Comparison of ENCODE assay signal across 27 mouse cellular contexts in the genomic region with DNA sequence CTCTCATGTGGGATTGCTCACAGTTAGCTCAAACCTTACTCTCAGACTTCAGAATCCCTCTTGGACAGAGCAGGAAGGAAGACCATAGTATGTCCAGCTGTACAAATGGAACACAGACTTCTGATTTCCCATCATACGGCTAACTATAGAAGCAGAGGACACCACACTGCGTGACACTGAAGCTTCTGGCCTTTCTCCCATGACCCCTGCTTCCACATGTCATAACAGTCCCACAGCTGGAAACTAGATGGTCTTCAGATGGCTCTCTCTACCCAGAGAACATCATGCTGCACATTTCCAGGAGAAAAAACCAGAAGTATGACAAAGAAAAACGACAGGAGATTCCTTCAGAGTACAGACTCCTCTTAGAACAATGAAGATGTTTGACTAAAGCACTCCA. TPM values are rescaled to one million over a fixed set of nuclear protein-coding genes. Genes with fewer than 3 reads are reported as not detected.
DNase-seq lines count a peak whose midpoint lies in the region; ATAC-seq and TF ChIP-seq lines count a peak whose summit lies in the region.
"Had no signal": no experiment of that assay in that cellular context is flagged by ENCODE, and none has a peak within 500 bp of the region (broad histone marks: within the 10 kb centered on the region; RNA-seq: fewer than 3 reads in every experiment).

No protein-coding gene starts in this region.

- no peaks in the 10 kb centered on the region for H3K4me1 ChIP-seq in heart, adult 2 months (ENCODE audit: control insufficient read depth, insufficient read depth, low read length)
- no peaks in the 10 kb centered on the region for H3K4me1 ChIP-seq in kidney, embryonic 16.5 days (ENCODE audit: insufficient read depth, low read length)
- H3K4me1 ChIP-seq in lung, embryonic 16.5 days (replicated peaks; ENCODE audit: control insufficient read depth, insufficient read depth, low read length): peaks cover 3% of the 10 kb centered on the region
- no peaks in the 10 kb centered on the region for H3K4me1 ChIP-seq in intestine, embryonic 16.5 days (ENCODE audit: control insufficient read depth, insufficient read depth, low read length)
- H3K4me1 ChIP-seq: forebrain, embryonic 13.5 days; liver, embryonic 12.5 days; midbrain, embryonic 12.5 days; neural tube, embryonic 12.5 days had no signal

- H3K27me3 ChIP-seq in heart, adult 2 months (ENCODE audit: control insufficient read depth, insufficient read depth, low read length): no peaks in the 10 kb centered on the region
- no peaks in the 10 kb centered on the region for H3K27me3 ChIP-seq in kidney, embryonic 16.5 days (ENCODE audit: insufficient read depth, low read length)
- no peaks in the 10 kb centered on the region for H3K27me3 ChIP-seq in lung, embryonic 16.5 days (ENCODE audit: control insufficient read depth, insufficient read depth, low read depth, low read length)
- no peaks in the 10 kb centered on the region for H3K27me3 ChIP-seq in intestine, embryonic 16.5 days (replicated peaks; ENCODE audit: control insufficient read depth, insufficient read depth, low read length)
- H3K27me3 ChIP-seq: forebrain, embryonic 13.5 days; heart, embryonic 15.5 days; limb, embryonic 13.5 days; liver, embryonic 12.5 days; midbrain, embryonic 12.5 days; neural tube, embryonic 12.5 days had no signal

- TF ChIP-seq CTCF in heart, adult 2 months (IDR thresholded peaks at IDR 0.05): no peak

- no peak for TF ChIP-seq EP300 in heart, adult 2 months (IDR thresholded peaks at IDR 0.05; ENCODE audit: insufficient read depth, low read depth, low read length)

- no peak overlapping the region for H3K4me2 ChIP-seq in kidney, embryonic 16.5 days (replicated peaks; ENCODE audit: low read depth, low read length)
- no peak overlapping the region for H3K4me2 ChIP-seq in lung, embryonic 16.5 days (ENCODE audit: low read depth, low read length)
- H3K4me2 ChIP-seq in intestine, embryonic 16.5 days (ENCODE audit: low read depth, low read length): no peak overlapping the region
- H3K4me2 ChIP-seq: forebrain, embryonic 13.5 days; heart, embryonic 15.5 days; limb, embryonic 13.5 days; liver, embryonic 12.5 days; midbrain, embryonic 12.5 days; neural tube, embryonic 12.5 days had no signal

- H3K79me2 ChIP-seq in heart, adult 2 months (replicated peaks; ENCODE audit: control insufficient read depth, insufficient read depth, low read length): no peaks in the 10 kb centered on the region

- H3K4me3 ChIP-seq in heart, adult 2 months: no peak overlapping the region
- H3K4me3 ChIP-seq in kidney, embryonic 16.5 days (ENCODE audit: low read length): no peak overlapping the region
- H3K4me3 ChIP-seq in lung, embryonic 16.5 days (ENCODE audit: low read length): no peak overlapping the region
- H3K4me3 ChIP-seq in intestine, embryonic 16.5 days (ENCODE audit: low read length): no peak overlapping the region
- H3K4me3 ChIP-seq: forebrain, embryonic 13.5 days; gastrocnemius, adult 2 months; heart, embryonic 15.5 days; limb, embryonic 13.5 days; liver, embryonic 12.5 days; midbrain, embryonic 12.5 days; neural tube, embryonic 12.5 days had no signal

- peak overlapping the region; percentile 20; the same call in 1 of the 2 replicates for H3K27ac ChIP-seq in heart, adult 2 months
- H3K27ac ChIP-seq in kidney, embryonic 16.5 days (ENCODE audit: low read length): no peak overlapping the region
- H3K27ac ChIP-seq in lung, embryonic 16.5 days (ENCODE audit: low read length): no peak overlapping the region
- no peak overlapping the region for H3K27ac ChIP-seq in intestine, embryonic 16.5 days (ENCODE audit: low read length)
- H3K27ac ChIP-seq: forebrain, embryonic 13.5 days; gastrocnemius, adult 2 months; heart, embryonic 15.5 days; hindbrain, postnatal 0 days; limb, embryonic 13.5 days; liver, embryonic 12.5 days; midbrain, embryonic 12.5 days; neural tube, embryonic 12.5 days had no signal

- no peak overlapping the region for H3K9ac ChIP-seq in heart, adult 2 months (ENCODE audit: low read depth, low read length)
- no peak overlapping the region for H3K9ac ChIP-seq in kidney, embryonic 16.5 days (replicated peaks; ENCODE audit: low read length)
- H3K9ac ChIP-seq in lung, embryonic 16.5 days (ENCODE audit: low read length): no peak overlapping the region
- no peak overlapping the region for H3K9ac ChIP-seq in intestine, embryonic 16.5 days (ENCODE audit: low read depth, low read length)
- H3K9ac ChIP-seq: forebrain, embryonic 13.5 days; heart, embryonic 15.5 days; limb, embryonic 13.5 days; liver, embryonic 12.5 days; midbrain, embryonic 12.5 days; neural tube, embryonic 12.5 days had no signal

- DNase-seq in heart, adult 2 months: no peak
- DNase-seq in heart, postnatal 14 days: no peak
- DNase-seq in kidney, postnatal 36 days: no peak
- DNase-seq in lung, postnatal 14 days: no peak
- no peak for DNase-seq in natural killer cell, adult 2 months (ENCODE audit: low spot score in 2 of 2)
- DNase-seq: adrenal gland, postnatal 14 days; cerebellum, adult 8-10 months; cerebellum, postnatal 36 days; gastrocnemius, adult 2 months; kidney, adult 8-10 months; lung, adult 18-20 months; retina, postnatal 1 day; right cerebral cortex, postnatal 25 days; thymus, adult 18-20 months; thymus, postnatal 36 days had no signal

- intact Hi-C loops in heart, adult 2 months (cut with DNase I): no loop called here
- intact Hi-C loops in heart, postnatal 14 days (cut with DNase I): no loop called here

- no peaks in the 10 kb centered on the region for H3K36me3 ChIP-seq in heart, adult 2 months (ENCODE audit: control insufficient read depth, insufficient read depth, low read length)
- no peaks in the 10 kb centered on the region for H3K36me3 ChIP-seq in kidney, embryonic 16.5 days (ENCODE audit: insufficient read depth, low read length)
- 0 out of 2 replicates have a peak, but pooled peaks cover 2% of the 10 kb centered on the region for H3K36me3 ChIP-seq in lung, embryonic 16.5 days (ENCODE audit: control insufficient read depth, insufficient read depth, low read length)
- H3K36me3 ChIP-seq in intestine, embryonic 16.5 days (ENCODE audit: control insufficient read depth, insufficient read depth, low read length): no peaks in the 10 kb centered on the region
- H3K36me3 ChIP-seq: heart, embryonic 15.5 days; limb, embryonic 13.5 days; liver, embryonic 12.5 days; midbrain, embryonic 12.5 days; neural tube, embryonic 12.5 days had no signal

- TF ChIP-seq POLR2A in heart, adult 2 months (IDR thresholded peaks at IDR 0.05; ENCODE audit: insufficient read depth, low read depth, low read length): no peak

- no peaks in the 10 kb centered on the region for H3K9me3 ChIP-seq in kidney, embryonic 16.5 days (ENCODE audit: low read length)
- no peaks in the 10 kb centered on the region for H3K9me3 ChIP-seq in lung, embryonic 16.5 days (ENCODE audit: control insufficient read depth, low read length)
- H3K9me3 ChIP-seq in intestine, embryonic 16.5 days (ENCODE audit: control insufficient read depth, low read length): no peaks in the 10 kb centered on the region
- H3K9me3 ChIP-seq: forebrain, embryonic 13.5 days; heart, embryonic 15.5 days; limb, embryonic 13.5 days; liver, embryonic 12.5 days; midbrain, embryonic 12.5 days; neural tube, embryonic 12.5 days had no signal

- ATAC-seq in kidney, embryonic 16.5 days (ENCODE audit: low FRiP score, low TSS enrichment): 0 out of 2 replicates have a peak, but pooled peaks have one; percentile 12
- ATAC-seq in lung, embryonic 16.5 days (ENCODE audit: low read depth): peak; percentile 47
- ATAC-seq in intestine, embryonic 16.5 days: peak; percentile 52
- ATAC-seq: CD4-positive, CD25-positive, alpha-beta regulatory T cell, adult 4 months; forebrain, embryonic 13.5 days; hindbrain, postnatal 0 days; liver, embryonic 12.5 days had no signal

- 51% methylated on average over 3 of the region's 3 CpGs for WGBS in heart, adult 2 months
- 60% methylated on average over 3 of the region's 3 CpGs for WGBS in kidney, embryonic 16.5 days
- 47% methylated on average over 3 of the region's 3 CpGs for WGBS in lung, embryonic 16.5 days
- 52% methylated on average over 3 of the region's 3 CpGs for WGBS in intestine, embryonic 16.5 days

RNA-seq across cellular contexts. Expression of a gene that starts 14.1 kb away (rescaled TPM):
- 1 to 10 TPM; 2.0 to 2.7 TPM for total RNA-seq in heart, adult 2 months (2021)
- 1.7 and 3.3 TPM in 2 replicates for polyA plus RNA-seq in heart, adult 2 months (2012; rRNA removed)
- total RNA-seq in heart, postnatal 14 days (2021): 1 to 10 TPM; 2.8 to 4.2 TPM
- polyA plus RNA-seq in kidney, embryonic 16.5 days (2015; fragmentation: Nextera tagmentation; extraction: Ambion mirVana): 17.9 and 19.1 TPM in 2 replicates
- 15.7 and 16.0 TPM in 2 replicates for polyA plus RNA-seq in lung, embryonic 16.5 days (2015; fragmentation: Nextera tagmentation; extraction: Ambion mirVana)
- 8.1 and 8.3 TPM in 2 replicates for polyA plus RNA-seq in intestine, embryonic 16.5 days (2015; fragmentation: Nextera tagmentation; extraction: Ambion mirVana)
- total RNA-seq: megakaryocyte, adult 5-6 weeks had no signal
- polyA plus RNA-seq: CD4-positive, CD25-positive, alpha-beta regulatory T cell, adult 4 months had no signal
